Mouse (Mus musculus) neutrophil, adult 5-6 weeks (primary cell): ENCODE measurements at regions not wholly inside any gene's neighbourhood (a gene's known extent, or its start where the extent isn't known, plus 50 kb on each side); places are given as distances from the start of the nearest gene placed in this dataset.

Experiments
- ATAC-seq: fragments of 151-379, 151-347 bp; 2 replicates; pipeline ENCODE4 v1.8.0; 2017; ENCODE audit warnings: mild to moderate bottlenecking, moderate TSS enrichment; ENCODE audit not compliant: insufficient number of reproducible peaks, poor library complexity, low FRiP score, severe bottlenecking; ENCODE audit errors: extremely low read depth

DNA sequence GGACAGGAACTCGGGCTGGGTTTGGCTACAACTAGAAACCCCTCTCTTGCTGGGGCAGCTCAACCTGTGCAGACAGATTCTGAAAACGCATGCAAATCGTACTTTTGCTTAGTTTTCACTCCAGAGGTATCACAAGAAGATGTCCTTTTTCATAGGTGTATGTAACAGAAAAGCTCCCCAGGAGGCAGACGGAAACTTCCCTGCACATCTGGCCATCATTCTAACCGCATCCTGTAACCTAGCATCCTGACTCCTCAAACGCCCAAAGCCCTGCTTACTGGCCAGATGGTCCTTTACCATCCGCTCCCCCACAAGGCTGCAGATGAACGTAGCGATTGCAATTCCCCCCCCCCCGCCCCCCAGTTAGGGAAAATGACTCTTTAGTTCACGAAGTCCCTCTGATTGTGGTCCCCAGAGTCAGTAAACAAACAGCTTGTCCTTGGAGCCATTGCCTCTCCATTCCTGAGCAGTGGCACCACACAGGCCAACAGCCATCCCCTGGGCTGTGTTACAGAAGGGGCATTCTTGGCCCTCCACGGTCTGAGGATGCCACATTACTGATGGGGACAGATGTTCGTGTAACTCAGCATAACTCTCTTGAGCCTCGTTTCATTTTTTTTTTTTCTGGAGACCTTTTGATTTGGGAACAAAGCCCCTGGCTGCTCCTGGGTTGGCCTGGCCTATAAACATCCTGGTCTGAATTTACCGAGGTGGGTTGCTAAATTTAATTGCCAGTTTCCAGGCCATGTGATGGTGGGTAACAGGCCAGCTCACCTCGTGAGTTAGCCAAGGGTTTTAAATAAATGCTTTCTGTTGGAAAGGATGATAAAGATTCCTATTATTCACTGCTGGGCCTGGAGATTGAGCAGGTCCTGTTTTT, 149.6 kb upstream of the Rreb1 start:
- no peak for ATAC-seq

DNA sequence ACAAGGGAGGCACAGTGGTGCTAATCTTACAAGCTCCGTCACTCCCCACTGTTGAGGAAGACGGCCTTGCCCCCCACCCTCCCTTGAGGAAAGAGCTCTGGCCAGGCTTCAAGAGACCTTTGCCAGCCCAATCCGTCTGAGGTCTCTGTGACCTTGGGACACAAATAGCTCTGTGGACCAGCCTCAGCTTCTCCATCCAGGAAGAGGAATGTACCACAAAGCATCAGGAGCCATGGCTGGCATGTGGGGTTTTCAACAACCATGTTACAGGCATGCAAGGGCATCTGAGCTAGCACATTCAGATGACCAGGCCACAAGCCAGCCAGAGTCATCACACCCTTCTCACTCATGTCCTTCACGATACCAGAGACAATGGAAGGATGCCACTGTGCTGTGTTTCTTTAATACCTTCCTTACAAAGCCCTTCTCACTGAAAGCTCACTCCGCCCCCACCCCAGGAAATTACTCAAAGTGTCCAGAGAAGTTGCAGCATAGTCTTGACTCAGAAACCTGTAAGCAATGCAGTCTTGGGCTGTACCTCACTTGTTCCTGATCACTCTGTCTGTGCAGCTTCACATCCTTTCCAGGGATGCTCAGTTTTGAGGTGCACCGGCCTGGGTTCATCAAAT, 148.8 kb upstream of the Rreb1 start:
- ATAC-seq = no peak

DNA sequence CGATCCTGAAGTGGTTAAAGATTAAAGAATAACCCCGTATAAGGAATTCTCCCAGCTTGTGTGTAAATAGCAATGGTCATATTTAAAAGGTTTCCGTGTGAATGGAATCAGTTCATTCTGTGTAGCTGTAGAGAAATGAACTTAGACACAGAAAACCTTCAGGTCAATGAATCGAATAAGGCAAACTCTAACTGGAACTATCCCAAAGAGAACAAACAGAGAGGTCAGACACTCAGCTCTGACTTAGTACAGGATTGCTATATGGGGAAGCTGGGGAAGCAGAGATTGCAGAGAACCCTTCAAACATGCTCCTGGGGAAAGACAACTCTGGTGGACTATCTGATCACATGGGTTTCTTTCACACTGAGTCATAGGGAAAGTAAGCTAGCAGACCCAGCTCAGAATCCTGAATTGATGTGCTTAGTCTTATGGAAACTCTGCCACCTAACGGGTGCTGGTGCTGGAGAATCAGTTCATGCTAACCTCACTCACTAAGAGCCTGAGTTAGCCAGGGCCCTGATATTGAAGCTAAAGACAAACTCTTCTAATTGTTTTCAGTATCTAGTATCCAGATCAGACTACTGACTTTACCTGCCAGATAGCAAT, 145.3 kb upstream of the Rreb1 start:
- ATAC-seq = no peak

GRCm38 (mm10) chr13:37636363-37636762, 141.8 kb upstream of the Rreb1 start:
- ATAC-seq = no peak

GRCm38 (mm10) chr13:37637151-37637550, 141.0 kb upstream of the Rreb1 start:
- ATAC-seq = no peak

DNA sequence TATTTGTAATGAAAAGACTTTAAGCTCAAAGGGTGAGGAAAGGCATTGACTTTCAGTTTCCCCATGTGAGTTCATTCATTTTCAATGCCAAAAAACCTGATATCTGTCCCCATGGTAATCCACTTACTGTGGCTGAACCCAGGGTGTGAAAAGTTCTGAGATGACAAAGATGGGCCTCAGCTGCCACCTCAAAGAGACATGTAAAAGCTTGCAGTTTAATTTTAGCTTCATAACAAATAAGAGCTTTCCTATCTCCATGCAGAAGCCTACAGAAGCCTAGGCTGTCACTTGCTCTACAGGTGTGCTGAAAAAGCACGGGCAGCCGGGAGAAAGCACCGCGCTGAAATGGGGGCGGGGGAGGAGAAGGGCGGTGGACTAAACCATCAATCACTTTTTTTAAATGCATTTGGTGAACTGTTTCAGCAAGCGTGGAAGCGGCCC, 140.1 kb upstream of the Rreb1 start:
- ATAC-seq = no peak

GRCm38 (mm10) chr13:37642410-37643093, 135.6 kb upstream of the Rreb1 start:
- peak; percentile 88 for ATAC-seq

DNA sequence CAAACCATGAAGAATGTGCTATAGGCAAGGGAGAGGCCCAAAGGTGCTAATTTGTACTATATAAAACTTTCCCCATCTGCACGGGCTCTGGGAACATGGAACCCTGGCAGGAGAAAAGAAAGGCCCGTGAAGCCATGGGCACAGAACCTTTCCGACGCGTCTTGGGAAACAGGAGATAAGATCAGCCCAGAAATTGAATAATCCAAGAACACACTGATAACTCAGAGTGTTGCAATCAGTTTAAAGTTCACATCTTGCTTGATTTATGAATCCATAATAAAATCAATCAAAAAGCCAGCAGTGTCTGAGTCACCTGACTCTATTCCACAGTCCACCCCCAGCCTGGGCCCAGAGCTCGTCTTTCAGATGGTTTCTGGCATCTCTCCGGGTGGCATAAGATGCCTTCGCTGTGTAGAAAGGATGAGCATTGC, 133.4 kb upstream of the Rreb1 start:
- ATAC-seq = no peak

DNA sequence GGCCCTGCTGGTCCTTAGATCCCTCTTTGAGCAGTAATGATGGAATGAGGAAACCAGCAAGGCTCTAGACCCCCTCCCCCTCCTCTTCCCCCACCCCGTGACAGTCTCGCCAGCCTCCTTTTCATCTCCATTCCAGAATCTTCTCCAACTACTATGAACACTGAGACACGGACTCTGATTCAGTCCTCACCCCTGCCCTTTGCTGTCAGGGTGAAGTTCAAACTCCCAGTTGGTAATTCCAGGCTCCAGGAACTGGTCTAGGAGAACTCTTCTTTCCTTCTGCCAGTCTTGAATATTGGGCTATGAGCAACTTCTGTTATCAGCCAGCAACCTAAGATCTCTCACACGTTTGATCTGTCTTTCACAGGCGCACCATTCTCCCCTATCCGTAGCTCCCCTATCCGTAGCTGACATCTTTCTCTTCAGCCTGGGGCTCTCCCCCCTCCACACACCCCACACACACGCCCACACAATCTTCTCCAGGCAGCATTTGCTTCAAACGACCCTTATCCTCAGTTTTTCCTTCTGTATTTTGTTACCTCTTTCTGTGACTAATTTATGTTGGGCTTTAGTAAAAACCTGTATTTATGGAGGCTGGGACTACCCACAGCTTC, 128.6 kb upstream of the Rreb1 start:
- no peak for ATAC-seq

DNA sequence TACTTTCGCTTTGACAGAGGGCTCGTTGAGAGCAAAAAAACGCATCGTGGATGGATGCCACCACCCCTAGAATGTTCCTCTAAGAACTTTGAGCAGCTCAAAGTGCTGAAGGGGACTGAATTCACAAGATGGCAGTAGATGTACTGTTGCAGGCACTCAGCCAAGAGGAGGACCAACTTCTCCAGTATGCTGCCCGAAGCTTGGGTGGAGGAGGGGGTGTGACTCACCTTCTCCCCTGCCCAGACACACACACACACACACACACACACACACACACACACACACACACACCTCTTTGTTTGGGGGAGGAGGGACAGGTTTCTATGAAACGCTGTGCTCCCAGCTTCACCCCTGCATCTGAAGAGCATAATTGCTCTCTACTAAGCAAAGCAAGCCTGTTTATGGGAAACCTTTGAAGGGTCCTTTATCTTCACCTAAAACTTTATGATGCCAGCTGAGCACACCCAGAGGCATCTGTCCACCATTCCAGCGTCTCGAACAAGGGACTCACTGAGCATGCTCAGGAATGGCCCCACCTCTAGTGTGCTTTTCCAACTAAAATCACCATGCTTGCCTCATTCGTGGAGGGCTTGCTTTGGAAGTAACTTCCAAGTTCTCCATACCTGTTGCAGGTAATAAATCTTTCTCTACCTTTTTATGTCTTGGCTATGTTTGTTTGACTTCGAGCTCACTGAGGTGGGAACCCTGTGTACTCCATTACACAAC, 126.8 kb upstream of the Rreb1 start:
- ATAC-seq = no peak

DNA sequence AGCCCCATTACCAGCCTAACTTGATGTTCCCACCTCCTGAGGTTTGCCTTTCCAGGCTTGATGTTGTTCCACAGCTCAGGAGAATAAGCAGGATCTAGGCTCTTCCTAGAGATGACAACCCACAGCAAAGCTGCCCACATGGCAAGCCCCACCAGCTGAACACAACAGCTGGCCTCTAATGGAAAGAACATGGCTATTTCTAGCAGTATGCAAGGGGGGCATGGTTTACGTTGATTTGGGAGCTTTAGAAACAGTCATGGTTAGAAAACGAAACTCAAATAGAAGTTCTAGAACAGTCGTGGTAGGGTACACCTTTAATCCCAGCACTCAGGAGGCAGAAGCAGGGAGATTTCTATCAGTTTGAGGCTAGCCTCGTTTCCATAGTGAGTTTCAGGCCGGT, 123.5 kb upstream of the Rreb1 start:
- ATAC-seq = no peak

DNA sequence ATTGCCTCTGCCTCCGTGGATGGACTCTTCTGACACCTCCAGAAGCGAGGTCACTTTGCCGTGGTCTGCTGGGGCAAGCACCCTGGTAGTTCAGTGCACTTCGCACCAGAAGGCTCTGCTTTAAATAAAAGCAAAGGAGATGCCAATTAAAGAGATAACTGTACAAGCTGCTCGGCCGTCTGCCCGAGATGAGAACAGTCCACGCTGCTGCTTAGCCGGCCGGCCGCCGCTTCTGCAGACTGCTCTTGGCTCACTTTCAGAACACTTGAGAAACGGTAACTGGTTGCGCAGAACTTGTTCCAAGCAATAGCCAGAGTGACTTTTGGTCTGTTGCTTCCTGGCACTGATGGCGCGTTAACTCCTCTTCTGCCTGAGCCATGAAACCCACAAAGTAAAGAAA, 121.0 kb upstream of the Rreb1 start:
- ATAC-seq = peak; percentile 23; the same call in 1 of the 2 replicates

DNA sequence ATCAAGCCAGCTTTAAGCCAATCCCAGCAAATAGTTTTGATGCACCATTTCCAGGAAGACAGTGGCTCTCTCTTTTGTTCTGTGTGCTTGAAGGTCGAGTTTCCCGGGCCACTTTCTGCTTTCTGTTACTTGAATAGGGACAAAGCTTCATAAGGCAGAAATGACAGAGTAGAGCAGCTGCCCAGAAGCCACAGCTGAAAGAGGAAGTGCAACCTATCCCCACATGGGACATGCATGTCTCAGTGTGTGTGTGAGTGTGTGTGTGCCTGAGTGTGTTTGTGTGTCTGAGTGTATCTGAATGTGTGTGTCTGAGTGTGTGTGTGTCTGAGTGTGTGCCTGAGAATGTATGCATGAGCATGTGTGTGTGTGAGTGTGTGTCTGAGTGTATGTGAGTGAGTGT, 120.2 kb upstream of the Rreb1 start:
- peak; percentile 90 for ATAC-seq

GRCm38 (mm10) chr13:37658519-37658918, 119.7 kb upstream of the Rreb1 start:
- ATAC-seq = no peak; the same call in 1 of the 2 replicates

DNA sequence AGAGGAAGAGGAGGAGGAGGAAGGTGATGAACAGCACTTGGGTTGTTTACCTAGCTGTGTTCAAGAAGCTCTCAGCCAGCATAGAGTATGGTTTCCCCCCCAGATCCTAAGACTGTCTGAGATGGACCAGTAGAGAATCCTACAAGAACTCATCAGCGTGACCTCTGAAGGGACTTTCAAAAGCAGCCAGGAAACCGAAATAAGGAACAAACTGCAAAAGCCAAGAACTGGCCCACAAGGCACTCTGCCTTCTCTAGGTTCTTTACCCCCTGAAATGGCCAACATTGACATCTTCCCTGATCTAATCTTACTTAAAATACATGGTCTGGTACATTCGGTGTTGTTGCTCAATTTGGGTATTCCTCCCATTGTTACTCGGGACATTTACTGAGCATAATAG, 118.1 kb upstream of the Rreb1 start:
- ATAC-seq = no peak

DNA sequence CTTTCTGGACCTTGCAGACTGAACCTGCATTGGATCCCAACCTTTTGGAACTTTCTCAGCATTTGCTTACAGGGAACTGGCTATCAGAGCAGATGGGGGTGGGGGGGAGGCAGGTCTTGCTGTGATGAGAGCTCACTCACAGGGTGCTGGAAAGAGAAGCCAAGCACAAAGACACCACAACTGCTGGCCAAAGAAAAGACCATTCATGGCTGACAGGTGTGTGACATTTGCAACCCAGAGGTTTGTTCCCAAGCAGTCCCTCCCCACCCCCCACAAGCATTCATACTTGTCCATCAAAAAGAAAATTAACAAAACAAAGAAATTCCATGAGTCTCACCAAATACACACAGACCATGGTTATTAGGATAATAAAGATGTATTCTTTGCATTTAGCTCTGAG, 117.5 kb upstream of the Rreb1 start:
- no peak for ATAC-seq

DNA sequence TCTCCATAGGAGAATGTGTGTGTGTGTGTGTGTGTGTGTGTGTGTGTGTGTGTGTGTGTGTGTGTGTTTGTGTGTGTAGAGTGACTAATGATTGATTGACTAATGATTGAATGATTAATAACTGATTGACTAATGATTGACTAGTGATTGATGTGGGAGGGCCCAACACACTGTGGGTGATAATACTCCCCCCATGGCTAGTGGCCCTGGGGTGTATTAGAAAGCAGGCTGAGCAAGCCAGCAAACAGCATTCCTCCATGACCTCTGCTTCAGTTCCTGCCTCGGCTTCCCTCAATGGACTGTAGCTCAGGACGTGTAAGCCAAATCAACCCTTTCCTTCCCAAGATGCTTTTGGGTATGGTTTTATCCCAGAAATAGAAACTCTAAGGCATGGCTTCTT, 114.1 kb upstream of the Rreb1 start:
- ATAC-seq = no peak

- no peak for ATAC-seq
These were observed 111.8 kb upstream of the Rreb1 start for GRCm38 (mm10) chr13:37666207-37667003.
